Mouse (Mus musculus) left cerebral cortex, postnatal 36 days (tissue): ENCODE measurements around the gene Ostc. TPM values are rescaled to one million over a fixed set of nuclear protein-coding genes. Genes with fewer than 3 reads are reported as not detected.
A peak's percentile ranks its signal among the peaks of the same experiment; 100 is the strongest.

Experiments used
- DNase-seq, 2 experiments: peaks; one replicate each; pipeline ENCODE4 v3.0.0; 2021 to 2022; ENCODE audit warnings: low spot score in 2 of 2, mixed read lengths in 1 of 2
- intact Hi-C: fragments of 180-260 bp; cut with DNase I; formaldehyde crosslinking; loops from one replicate; pipeline ENCODE4 v1.15.1; 2025
- total RNA-seq, 2 experiments: library from RNA; stranded (reverse); gene quantifications; 2 replicates each; pipeline ENCODE4 v1.2.3; 2021

Ostc gene
- total RNA-seq, 2 experiments from 2014 or later: 56.0 to 59.1 TPM

GRCm38 (mm10) chr3:130714775-130715568, 5.7 kb upstream of the Ostc start:
- DNase-seq: peak; percentile 46 to 58
- intact Hi-C loops: loop anchor here (1.0 kb wide), 1 partner anchor 530 kb away; no protein-coding TSS in a partner anchor

GRCm38 (mm10) chr3:130712891-130713290, 3.6 kb upstream of the Ostc start:
- intact Hi-C loops: no loop called here

GRCm38 (mm10) chr3:130710103-130710502, 859 bp upstream of the Ostc start:
- no peak for DNase-seq
- intact Hi-C loops: no loop called here

More at GRCm38 (mm10) chr3:130712891-130713290, 3.6 kb upstream of the Ostc start:
- DNase-seq: no peak

GRCm38 (mm10) chr3:130708529-130708928, 715 bp downstream of the Ostc start:
- intact Hi-C loops: no loop called here
- no peak for DNase-seq

- intact Hi-C loops: no loop called here
- no peak for DNase-seq
These were observed 7.0 kb downstream of the Ostc start for GRCm38 (mm10) chr3:130702289-130702688.

GRCm38 (mm10) chr3:130697622-130698021, 11.6 kb downstream of the Ostc start:
- intact Hi-C loops: no loop called here
- no peak for DNase-seq

GRCm38 (mm10) chr3:130694705-130695104, 14.5 kb downstream of the Ostc start:
- DNase-seq: no peak
- intact Hi-C loops: loop anchor here (2.0 to 5.0 kb wide), 2 partner anchors 507 to 598 kb away; no protein-coding TSS in a partner anchor

GRCm38 (mm10) chr3:130694041-130694593, 15.1 kb downstream of the Ostc start:
- intact Hi-C loops: loop anchor here (2.0 to 5.0 kb wide), 2 partner anchors 507 to 597 kb away; no protein-coding TSS in a partner anchor
- DNase-seq: no peak

GRCm38 (mm10) chr3:130691596-130692170, 17.6 kb downstream of the Ostc start:
- intact Hi-C loops: loop anchor here (5.0 kb wide), 1 partner anchor 504 kb away; no protein-coding TSS in a partner anchor

GRCm38 (mm10) chr3:130690834-130691595, 18.2 kb downstream of the Ostc start:
- intact Hi-C loops: loop anchor here (5.0 kb wide), 1 partner anchor 504 kb away; no protein-coding TSS in a partner anchor
- DNase-seq: no peak

More at GRCm38 (mm10) chr3:130691596-130692170, 17.6 kb downstream of the Ostc start:
- DNase-seq: no peak

- intact Hi-C loops: loop anchor here (1.0 to 5.0 kb wide), 3 partner anchors 81 to 594 kb away; no protein-coding TSS in a partner anchor
These were observed 19.6 kb downstream of the Ostc start for GRCm38 (mm10) chr3:130689630-130690029.

GRCm38 (mm10) chr3:130687051-130687450, 22.2 kb downstream of the Ostc start:
- DNase-seq: no peak
- intact Hi-C loops: no loop called here

More at GRCm38 (mm10) chr3:130689630-130690029, 19.6 kb downstream of the Ostc start:
- DNase-seq: peak; percentile 67 to 82

GRCm38 (mm10) chr3:130685014-130685366, 24.3 kb downstream of the Ostc start:
- DNase-seq: no peak
- intact Hi-C loops: no loop called here

- no peak for DNase-seq
These were observed 24.8 kb downstream of the Ostc start for GRCm38 (mm10) chr3:130684276-130685013.

GRCm38 (mm10) chr3:130683836-130684235, 25.4 kb downstream of the Ostc start:
- DNase-seq: no peak
- intact Hi-C loops: no loop called here

More at GRCm38 (mm10) chr3:130684276-130685013, 24.8 kb downstream of the Ostc start:
- intact Hi-C loops: no loop called here

- DNase-seq: no peak
These were observed 27.1 kb downstream of the Ostc start for GRCm38 (mm10) chr3:130682183-130682582.

GRCm38 (mm10) chr3:130681226-130681625, 28.0 kb downstream of the Ostc start:
- intact Hi-C loops: no loop called here
- no peak for DNase-seq

More at GRCm38 (mm10) chr3:130682183-130682582, 27.1 kb downstream of the Ostc start:
- intact Hi-C loops: no loop called here

- no peak for DNase-seq
- intact Hi-C loops: no loop called here
These were observed 31.4 kb downstream of the Ostc start for GRCm38 (mm10) chr3:130677671-130678460.
